Mouse (Mus musculus): ENCODE measurements around the gene Kansl2.

DNA sequence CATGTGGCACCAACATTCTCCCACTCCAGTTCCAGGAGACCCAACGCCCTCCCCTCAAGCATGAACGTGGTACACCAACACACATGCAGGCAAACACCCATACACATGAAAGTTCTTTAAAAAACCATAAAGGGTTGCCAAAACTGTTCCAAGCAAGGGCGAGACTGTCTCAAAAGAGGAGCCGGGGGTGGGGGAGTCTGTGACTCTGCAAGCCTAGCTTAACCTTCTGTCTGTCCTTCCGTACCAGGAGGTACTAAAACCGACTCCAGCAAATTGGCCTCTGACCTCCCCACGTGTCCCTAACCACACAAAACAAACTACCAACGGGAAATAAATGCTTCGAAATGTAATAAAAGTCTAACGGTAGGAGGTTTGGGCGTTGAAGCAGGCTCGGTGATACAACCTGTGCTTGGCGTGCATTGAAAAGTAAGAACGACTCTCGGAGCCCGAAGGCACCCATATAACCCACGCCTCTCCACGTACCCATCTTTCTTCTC is 981 bp downstream of the Kansl2 start:
- TF ChIP-seq CTCF (IDR thresholded peaks at IDR 0.05; ENCODE audit: extremely low read depth, insufficient read depth, low read length) (no peak), POLR2A (IDR thresholded peaks at IDR 0.05; ENCODE audit: extremely low read depth, insufficient read depth, low read length) (no peak)
